Mouse (Mus musculus) cerebellum, adult 2 months (tissue): ENCODE data around the gene Fgf12. TPM values are rescaled to one million over a fixed set of nuclear protein-coding genes. Genes with fewer than 3 reads are reported as not detected.

Experiments
- DNase-seq, 2 experiments: peaks; one replicate each; pipeline ENCODE4 v3.0.0; 2021
- H3K27ac ChIP-seq: fragments of 200-500 bp; 2 replicates; pipeline ENCODE4 v1.5.1; 2012; ENCODE audit warnings: low read length, control low read depth, inconsistent platforms; ENCODE audit not compliant: insufficient read depth
- H3K27me3 ChIP-seq: fragments of 200-500 bp; 2 replicates; pipeline ENCODE4 v1.6.1; 2012; ENCODE audit warnings: inconsistent platforms, mild to moderate bottlenecking, low read length, moderate library complexity; ENCODE audit not compliant: control insufficient read depth, insufficient read depth
- H3K4me1 ChIP-seq: fragments of 200-500 bp; 2 replicates; pipeline ENCODE4 v1.6.1; 2011; ENCODE audit warnings: low read length; ENCODE audit not compliant: control insufficient read depth, insufficient read depth
- H3K4me3 ChIP-seq: fragments of 200-500 bp; replicated peaks from 2 replicates; pipeline ENCODE3; 2011; ENCODE audit warnings: mild to moderate bottlenecking, low read depth, low read length, control low read depth; ENCODE audit not compliant: insufficient read depth
- CTCF ChIP-seq: fragments of 200-500 bp; IDR thresholded peaks from 2 replicates; pipeline ENCODE4 v1.5.1; 2011; ENCODE audit warnings: low read depth, mild to moderate bottlenecking, control low read depth, low read length, moderate library complexity, borderline replicate concordance; ENCODE audit not compliant: insufficient read depth
- POLR2A ChIP-seq: fragments of 200-500 bp; IDR thresholded peaks from 2 replicates; pipeline ENCODE4 v1.6.1; 2011; ENCODE audit warnings: low read length, control low read depth, borderline replicate concordance; ENCODE audit not compliant: insufficient read depth
- WGBS: fragments of 180-500 bp; shearing (Covaris S2); methylation state at CpG from one replicate; pipeline ENCODE4 v1.1.7; 2018; 5-methylcytosine and 5-hydroxymethylcytosine counted together
- polyA plus RNA-seq: library from polyadenylated mRNA; depleted of rRNA; stranded (reverse); fragments of >200 nt; gene quantifications from 2 replicates; pipeline ENCODE4 v1.2.3, GENCODE M21; 2012

Gene Fgf12
- polyA plus RNA-seq, 1 experiment: 125 TPM

DNA sequence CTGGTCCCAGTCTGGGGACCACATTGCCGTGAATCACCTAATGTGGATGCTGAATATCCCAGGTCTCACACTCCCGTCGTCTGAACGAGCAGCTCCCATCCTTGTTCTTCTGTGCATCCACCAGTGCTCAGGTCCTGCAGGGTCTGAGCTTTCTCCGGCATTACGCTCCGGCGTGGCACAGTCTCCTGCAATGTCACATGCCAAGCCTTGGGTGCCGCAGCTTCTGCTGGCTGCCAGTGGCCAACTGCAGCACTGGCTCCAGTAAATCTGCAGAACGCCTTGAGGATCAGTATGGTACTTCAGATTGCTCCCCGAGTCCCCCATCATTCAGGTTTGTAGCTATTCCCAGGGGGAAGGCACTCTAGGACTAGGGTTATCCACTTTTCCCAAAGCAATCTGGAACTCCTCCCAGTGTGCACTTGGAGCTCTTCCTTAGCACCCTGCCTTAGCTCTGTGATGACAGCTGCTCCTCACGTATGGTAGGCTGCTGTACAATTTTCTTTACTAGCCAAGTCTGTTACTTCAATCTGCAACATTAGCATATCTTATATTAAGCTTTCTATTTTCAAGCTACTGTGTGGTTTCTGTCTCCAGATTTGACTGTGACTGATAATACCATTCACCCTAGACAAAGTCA is 254.8 kb downstream of the Fgf12 start:
- WGBS: 30% methylated on average over 12 of the region's 12 CpGs
- no peak overlapping the region for H3K27ac ChIP-seq
- TF ChIP-seq CTCF: no peak
- no peak for TF ChIP-seq POLR2A
- H3K4me3 ChIP-seq: no peak overlapping the region
- H3K4me1 ChIP-seq: peaks cover 6% of the 10 kb centered on the region
- no peaks in the 10 kb centered on the region for H3K27me3 ChIP-seq
- DNase-seq: peak in 1 of 2 experiments; percentile 41

DNA sequence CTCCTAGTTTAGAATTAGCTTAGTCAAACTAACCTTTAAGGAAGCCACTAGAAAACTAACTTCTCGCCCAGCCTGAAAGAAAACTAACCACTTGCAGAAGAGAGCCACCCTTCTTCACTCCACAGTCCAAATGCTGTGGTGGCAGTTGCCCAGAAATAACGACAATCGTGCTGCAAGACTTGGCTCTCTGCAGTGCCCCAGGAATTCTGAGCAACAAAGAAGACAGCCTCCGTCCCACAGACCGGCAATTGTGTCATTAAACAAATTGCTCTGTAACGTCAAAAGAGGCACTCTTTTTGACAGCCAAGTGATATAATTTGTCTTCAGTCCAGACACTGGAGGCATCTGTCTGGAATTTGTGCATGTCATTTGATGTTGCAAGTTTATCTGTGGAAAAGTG is 261.2 kb downstream of the Fgf12 start:
- H3K4me3 ChIP-seq: peak overlapping the region; percentile 4
- 13% methylated on average over 6 of the region's 6 CpGs for WGBS
- no peak for TF ChIP-seq CTCF
- no peak for TF ChIP-seq POLR2A
- H3K27me3 ChIP-seq: no peaks in the 10 kb centered on the region
- peak; percentile 42 to 52 for DNase-seq
- peaks cover 4% of the 10 kb centered on the region; the same call in 1 of the 2 replicates for H3K4me1 ChIP-seq
- H3K27ac ChIP-seq: no peak overlapping the region

GRCm38 (mm10) chr16:28490515-28490914 is 262.4 kb downstream of the Fgf12 start:
- H3K4me3 ChIP-seq: no peak overlapping the region
- TF ChIP-seq POLR2A: no peak
- peak; percentile 93 for TF ChIP-seq CTCF
- peaks cover 4% of the 10 kb centered on the region; the same call in 1 of the 2 replicates for H3K4me1 ChIP-seq
- no peaks in the 10 kb centered on the region for H3K27me3 ChIP-seq
- no peak overlapping the region for H3K27ac ChIP-seq
- peak; percentile 80 to 86 for DNase-seq
- 5% methylated on average over 6 of the region's 6 CpGs for WGBS

DNA sequence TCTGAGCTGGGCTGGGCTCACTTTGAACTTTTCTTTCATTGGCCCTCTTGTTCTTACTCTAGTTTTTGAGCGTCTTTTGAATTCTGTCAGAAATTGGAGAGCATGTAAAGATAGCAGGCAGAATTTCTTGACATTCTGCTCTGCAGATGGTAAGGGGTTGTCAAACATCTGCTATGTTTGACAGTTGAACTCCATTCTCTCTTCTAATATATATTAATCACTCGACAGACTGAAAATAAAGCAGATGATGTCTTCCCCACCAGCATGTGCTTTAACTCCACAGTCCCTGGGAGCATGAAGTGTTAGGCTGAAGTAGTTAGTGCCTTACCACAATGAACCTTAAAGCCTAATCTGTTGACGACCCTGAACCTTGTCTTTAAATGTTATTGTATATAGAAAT is 267.9 kb downstream of the Fgf12 start:
- WGBS: 58% methylated on average over 3 of the region's 3 CpGs

DNA sequence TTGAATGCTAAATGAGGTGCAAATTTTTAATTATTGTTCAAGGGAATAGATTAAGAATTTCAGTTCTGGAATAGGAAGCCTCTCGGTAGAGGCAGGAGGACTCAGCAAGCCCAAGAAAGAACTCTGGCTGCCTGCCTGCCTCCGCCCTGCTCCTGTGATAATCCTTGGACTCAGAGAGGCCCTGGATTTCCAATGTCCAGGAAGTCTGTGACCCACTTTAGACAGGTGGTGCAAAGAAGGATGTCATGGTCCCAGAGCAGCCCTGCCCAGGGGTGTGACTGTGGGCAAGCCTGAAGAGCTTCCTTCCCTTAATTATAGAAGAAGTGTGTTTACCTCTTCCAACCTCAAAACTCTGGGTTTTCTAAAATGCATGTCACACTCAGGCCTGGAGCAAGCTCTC is 273.8 kb downstream of the Fgf12 start:
- Histone ChIP-seq H3K27me3 (no peaks in the 10 kb centered on the region), H3K4me1 (peaks cover 31% of the 10 kb centered on the region), H3K27ac (0 out of 2 replicates have a peak overlapping the region, but pooled peaks have one; percentile 6), H3K4me3 (no peak overlapping the region)
- 12% methylated on average over 2 of the region's 2 CpGs for WGBS
- TF ChIP-seq CTCF (no peak), POLR2A (no peak)
- DNase-seq: peak; percentile 82 to 89

More for the DNA sequence above, 267.9 kb downstream of the Fgf12 start:
- TF ChIP-seq CTCF (no peak), POLR2A (no peak)
- H3K4me1 ChIP-seq: peaks cover 5% of the 10 kb centered on the region; the same call in 1 of the 2 replicates
- DNase-seq: no peak
- H3K4me3 ChIP-seq: no peak overlapping the region
- H3K27me3 ChIP-seq: no peaks in the 10 kb centered on the region
- H3K27ac ChIP-seq: no peak overlapping the region

- 83% methylated on average over 4 of the region's 4 CpGs for WGBS
- Histone ChIP-seq H3K27me3 (no peaks in the 10 kb centered on the region), H3K4me3 (no peak overlapping the region), H3K4me1 (peaks cover 34% of the 10 kb centered on the region), H3K27ac (no peak overlapping the region; the same call in 1 of the 2 replicates)
- DNase-seq: peak; percentile 50 to 79
- no peak for TF ChIP-seq POLR2A
- no peak for TF ChIP-seq CTCF
These were observed 276.2 kb downstream of the Fgf12 start for GRCm38 (mm10) chr16:28476651-28477050.

DNA sequence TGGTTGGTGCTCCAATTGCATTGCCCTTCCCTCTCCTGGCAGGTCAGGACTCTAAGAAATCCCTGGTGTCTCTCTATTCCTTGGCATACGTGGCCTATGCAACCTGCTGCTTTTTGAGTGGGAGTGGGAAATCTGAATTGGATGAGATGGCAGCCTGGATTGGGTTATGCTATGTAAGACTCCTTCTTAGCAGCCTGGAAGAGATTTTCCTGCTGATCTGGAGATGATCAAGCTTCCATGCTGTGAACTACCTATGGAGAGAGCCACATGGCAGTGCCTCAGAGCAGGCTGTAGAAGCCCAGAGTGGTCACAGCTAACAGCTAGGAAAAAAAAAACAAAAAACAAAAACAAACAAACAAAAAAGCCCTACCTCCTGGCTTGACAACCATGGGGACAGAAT is 277.3 kb downstream of the Fgf12 start:
- Histone ChIP-seq H3K27ac (peak overlapping the region; percentile 77), H3K27me3 (no peaks in the 10 kb centered on the region), H3K4me1 (peaks cover 34% of the 10 kb centered on the region), H3K4me3 (no peak overlapping the region)
- 7% methylated on average over 1 of the region's 1 CpGs for WGBS
- DNase-seq: peak; percentile 71 to 89
- TF ChIP-seq POLR2A (no peak), CTCF (no peak)

DNA sequence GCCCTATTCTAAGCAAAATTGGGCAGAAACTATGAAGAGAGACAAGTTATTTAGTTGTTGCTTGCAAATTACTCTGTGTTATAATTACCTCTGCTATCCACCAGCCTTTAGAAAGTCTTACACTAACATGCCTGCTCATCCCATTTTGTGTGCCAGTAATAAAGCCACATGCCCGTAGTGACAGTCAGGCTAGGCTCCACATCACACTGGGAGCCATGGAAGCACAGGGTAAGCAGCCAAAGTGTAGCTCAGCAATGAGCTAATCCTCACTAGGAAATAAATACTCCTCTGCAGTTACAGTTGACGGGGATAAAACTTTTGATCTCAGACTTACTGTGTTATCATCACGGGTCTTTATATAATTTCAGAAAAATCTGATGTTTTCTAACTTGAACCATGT is 298.0 kb downstream of the Fgf12 start:
- no peak for TF ChIP-seq POLR2A
- TF ChIP-seq CTCF: no peak
- Histone ChIP-seq H3K27me3 (no peaks in the 10 kb centered on the region), H3K4me1 (no peaks in the 10 kb centered on the region), H3K27ac (no peak overlapping the region), H3K4me3 (no peak overlapping the region)
- WGBS: 30% methylated on average over 3 of the region's 3 CpGs
- DNase-seq: peak; percentile 41 to 72
